In the genomic region with DNA sequence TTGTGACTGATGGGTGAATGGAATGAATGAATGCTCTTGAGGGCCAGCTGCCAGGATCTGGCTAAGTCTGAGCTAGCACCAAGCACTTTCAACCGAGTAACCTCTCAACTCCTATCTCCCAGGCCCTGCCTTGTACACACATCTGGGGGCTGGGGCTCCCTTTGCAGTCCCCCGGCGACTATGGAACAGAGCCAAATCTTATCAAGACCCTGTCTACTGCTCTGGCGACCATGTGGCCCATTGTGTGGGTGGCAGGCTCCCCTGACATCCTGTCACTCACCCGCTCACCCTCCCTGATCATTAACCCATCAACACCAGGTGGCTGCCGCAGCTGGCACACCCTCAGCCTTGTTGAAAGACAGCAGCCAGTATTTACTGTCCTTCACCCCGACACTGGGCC, we compare ENCODE assay signal across 10 mouse cellular contexts. TPM values are rescaled to one million over a fixed set of nuclear protein-coding genes. Genes with fewer than 3 reads are reported as not detected.
DNase-seq lines count a peak whose midpoint lies in the region; ATAC-seq and TF ChIP-seq lines count a peak whose summit lies in the region.
"Had no signal": no experiment of that assay in that cellular context is flagged by ENCODE, and none has a peak within 500 bp of the region (broad histone marks: within the 10 kb centered on the region; RNA-seq: fewer than 3 reads in every experiment).

No protein-coding gene starts in this region.

- no peak for DNase-seq in gastrocnemius, adult 2 months
- no peak for DNase-seq in gastrocnemius, adult 8-10 months (ENCODE audit: low spot score in 2 of 2)
- peak; percentile 78 for DNase-seq in CD4-positive, CD25-positive, alpha-beta regulatory T cell, adult 2 months (ENCODE audit: low read depth, low spot score)
- no peak for DNase-seq in heart, postnatal 0 days (ENCODE audit: low spot score)
- peak; percentile 66 for DNase-seq in naive thymus-derived CD4-positive, alpha-beta T cell, adult 2 months (ENCODE audit: low read depth)
- no peak for DNase-seq in ovary, adult 18-20 months (ENCODE audit: low spot score)
- no peak for DNase-seq in cerebellum, adult 2 months

- no peak overlapping the region for H3K4me2 ChIP-seq in heart, postnatal 0 days (ENCODE audit: low read depth, low read length)

- 0 out of 2 replicates have a peak, but pooled peaks cover 3% of the 10 kb centered on the region for H3K27me3 ChIP-seq in heart, postnatal 0 days (ENCODE audit: control insufficient read depth, insufficient read depth, low read length)
- 0 out of 2 replicates have a peak, but pooled peaks cover 1% of the 10 kb centered on the region for H3K27me3 ChIP-seq in cerebellum, adult 2 months (ENCODE audit: control insufficient read depth, insufficient read depth, low read length)

- H3K36me3 ChIP-seq in heart, postnatal 0 days (replicated peaks; ENCODE audit: control insufficient read depth, insufficient read depth, low read length), result no peaks in the 10 kb centered on the region

- H3K4me1 ChIP-seq in heart, postnatal 0 days (ENCODE audit: control insufficient read depth, insufficient read depth), result peaks cover 22% of the 10 kb centered on the region; the same call in 1 of the 2 replicates
- H3K4me1 ChIP-seq in cerebellum, adult 2 months (ENCODE audit: control insufficient read depth, insufficient read depth, low read length), result no peaks in the 10 kb centered on the region

- no peak overlapping the region for H3K4me3 ChIP-seq in gastrocnemius, adult 2 months
- H3K4me3 ChIP-seq in heart, postnatal 0 days (ENCODE audit: low read depth, low read length), result no peak overlapping the region
- H3K4me3 ChIP-seq in cerebellum, adult 2 months (replicated peaks; ENCODE audit: insufficient read depth, low read depth, low read length), result no peak overlapping the region

- WGBS in heart, postnatal 0 days, result 8% methylated on average over 7 of the region's 7 CpGs
- 18% methylated on average over 7 of the region's 7 CpGs for WGBS in cerebellum, adult 2 months

- TF ChIP-seq POLR2A in cerebellum, adult 2 months (IDR thresholded peaks at IDR 0.05; ENCODE audit: borderline replicate concordance, insufficient read depth, low read length), result no peak

- TF ChIP-seq CTCF in gastrocnemius, adult 2 months (IDR thresholded peaks at IDR 0.05), result no peak
- no peak for TF ChIP-seq CTCF in heart, postnatal 0 days (IDR thresholded peaks at IDR 0.05; ENCODE audit: low read depth)
- no peak for TF ChIP-seq CTCF in cerebellum, adult 2 months (IDR thresholded peaks at IDR 0.05; ENCODE audit: borderline replicate concordance, insufficient read depth, low read depth, low read length)

- no peak overlapping the region for H3K9ac ChIP-seq in heart, postnatal 0 days (replicated peaks; ENCODE audit: low read depth, low read length)

- no peak for ATAC-seq in heart, postnatal 0 days (ENCODE audit: insufficient read depth, low read depth)
- no peak for ATAC-seq in granulocyte monocyte progenitor cell, adult 5-6 weeks (replicated peaks; ENCODE audit: poor library complexity, severe bottlenecking)

- H3K27ac ChIP-seq in gastrocnemius, adult 2 months, result peak overlapping the region; percentile 93; the same call in 1 of the 2 replicates
- peak overlapping the region; percentile 89; the same call in 1 of the 2 replicates for H3K27ac ChIP-seq in heart, postnatal 0 days (ENCODE audit: low read depth)
- no peak overlapping the region for H3K27ac ChIP-seq in cerebellum, adult 2 months (ENCODE audit: insufficient read depth, low read length)

- TF ChIP-seq EP300 in heart, postnatal 0 days (IDR thresholded peaks at IDR 0.05; ENCODE audit: low read depth), result no peak

- H3K9me3 ChIP-seq in heart, postnatal 0 days (replicated peaks; ENCODE audit: control insufficient read depth, low read length), result no peaks in the 10 kb centered on the region

- intact Hi-C loops in gastrocnemius, adult 2 months (cut with DNase I), result no loop called here

RNA-seq across cellular contexts. Expression of a gene that starts 1.9 kb away (rescaled TPM):
- total RNA-seq in gastrocnemius, adult 2 months (2021), result 1 to 10 TPM in 1 of 2 experiments, under 1 TPM in 1; 0.97 to 1.8 TPM
- total RNA-seq in gastrocnemius, adult 8-10 months (2022), result 1 to 10 TPM in 2 of 4 experiments, under 1 TPM in 2; 0.68 to 1.4 (median 0.96) TPM
- 4.1 and 5.5 TPM in 2 replicates for total RNA-seq in heart, postnatal 0 days (2014; rRNA removed; ENCODE audit: low replicate concordance)
- polyA plus RNA-seq in heart, postnatal 0 days (2015; fragmentation: Nextera tagmentation; extraction: Ambion mirVana), result 1.3 and 1.4 TPM in 2 replicates
- 32.9 and 33.6 TPM in 2 replicates for total RNA-seq in granulocyte monocyte progenitor cell, adult 5-6 weeks (2014; fragmentation: Nextera tagmentation)
- total RNA-seq in granulocyte monocyte progenitor cell, adult 5-6 weeks (2017), result 9.7 and 13.6 TPM in 2 replicates
- polyA plus RNA-seq in cerebellum, adult 2 months (2012; rRNA removed), result 1.9 TPM in 2 replicates

RNA-seq across cellular contexts. Expression of a gene that starts 42.8 kb away (rescaled TPM):
- total RNA-seq in gastrocnemius, adult 2 months (2021), result not detected
- 1 to 10 TPM in 1 of 4 experiments, not detected in 3; 1.3 TPM for total RNA-seq in gastrocnemius, adult 8-10 months (2022)
- not detected in 2 replicates for total RNA-seq in heart, postnatal 0 days (2014; rRNA removed; ENCODE audit: low replicate concordance)
- not detected in 2 replicates for polyA plus RNA-seq in heart, postnatal 0 days (2015; fragmentation: Nextera tagmentation; extraction: Ambion mirVana)
- not detected in 2 replicates for total RNA-seq in granulocyte monocyte progenitor cell, adult 5-6 weeks (2014; fragmentation: Nextera tagmentation)
- not detected in 2 replicates for total RNA-seq in granulocyte monocyte progenitor cell, adult 5-6 weeks (2017)
- not detected in 2 replicates for polyA plus RNA-seq in cerebellum, adult 2 months (2012; rRNA removed)
- total RNA-seq: gastrocnemius, postnatal 4 days; megakaryocyte, adult 5-6 weeks had no signal

RNA-seq across cellular contexts. Expression of a gene that starts 49.1 kb away (rescaled TPM):
- not detected for total RNA-seq in gastrocnemius, adult 2 months (2021)
- not detected for total RNA-seq in gastrocnemius, adult 8-10 months (2022)
- not detected in 2 replicates for total RNA-seq in heart, postnatal 0 days (2014; rRNA removed; ENCODE audit: low replicate concordance)
- not detected in 2 replicates for polyA plus RNA-seq in heart, postnatal 0 days (2015; fragmentation: Nextera tagmentation; extraction: Ambion mirVana)
- total RNA-seq in granulocyte monocyte progenitor cell, adult 5-6 weeks (2014; fragmentation: Nextera tagmentation), result not detected in 2 replicates
- total RNA-seq in granulocyte monocyte progenitor cell, adult 5-6 weeks (2017), result not detected in 2 replicates
- 0.14 TPM in 1 of 2 replicates, not detected in the other for polyA plus RNA-seq in cerebellum, adult 2 months (2012; rRNA removed)
- total RNA-seq: gastrocnemius, postnatal 4 days; megakaryocyte, adult 5-6 weeks had no signal

Comparison
In these comparisons a context has a peak if more than half of its experiments do, and no peak if none do; other contexts are left out.
1. DNase-seq: peak in CD4-positive, CD25-positive, alpha-beta regulatory T cell, adult 2 months (single experiment) and naive thymus-derived CD4-positive, alpha-beta T cell, adult 2 months (single experiment); none in gastrocnemius, adult 2 months (single experiment), gastrocnemius, adult 8-10 months (0 of 2), heart, postnatal 0 days (single experiment), ovary, adult 18-20 months (single experiment) and cerebellum, adult 2 months (0 of 2).